Mouse (Mus musculus): ENCODE measurements around the gene Ube2q2. TPM values are rescaled to one million over a fixed set of nuclear protein-coding genes. Genes with fewer than 3 reads are reported as not detected.
"Not testable (repeated sequence)": the region's sequence is repeated elsewhere in the genome, so short reads cannot be mapped to it uniquely, and the experiment has no call there.

Ube2q2 gene
- polyA plus RNA-seq, 1 experiment from 2014 or later, result 34.5 TPM

- no peak overlapping the region for H3K4me2 ChIP-seq
- 83% methylated on average over 4 of the region's 4 CpGs for whole genome bisulfite sequencing
- no peak overlapping the region for H3K9ac ChIP-seq
- no peaks in the 10 kb centered on the region for H3K4me1 ChIP-seq
- H3K27ac ChIP-seq, result no peak overlapping the region
- H3K36me3 ChIP-seq, result peaks cover 15% of the 10 kb centered on the region
- no peaks in the 10 kb centered on the region for H3K9me3 ChIP-seq
- no peak overlapping the region for H3K4me3 ChIP-seq
- no peak for ATAC-seq (ENCODE audit: insufficient number of reproducible peaks, low FRiP score, low TSS enrichment, low read depth)
- H3K27me3 ChIP-seq, result no peaks in the 10 kb centered on the region
Observed at GRCm38 (mm10) chr9:55228149-55228548, 79.5 kb downstream of the Ube2q2 start.

DNA sequence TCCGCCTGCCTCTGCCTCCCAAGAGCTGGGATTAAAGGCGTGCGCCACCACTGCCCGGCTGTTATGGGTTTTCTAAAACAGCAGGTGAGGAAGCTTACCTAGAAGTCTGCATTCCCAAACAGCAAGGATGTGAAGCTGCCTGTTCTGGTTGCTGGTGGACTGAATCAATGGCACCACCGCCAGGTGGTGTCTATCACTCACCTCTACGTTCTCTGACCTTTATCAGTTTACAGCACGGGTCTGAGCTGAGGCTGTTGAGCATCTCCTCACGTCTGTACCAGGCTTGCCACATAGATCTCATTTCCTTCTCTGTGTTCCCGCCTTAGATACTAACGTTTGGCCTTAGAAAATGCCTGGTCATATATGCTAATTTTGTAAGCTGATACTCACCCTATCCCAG is 80.4 kb downstream of the Ube2q2 start:
- no peak for ATAC-seq (ENCODE audit: insufficient number of reproducible peaks, low FRiP score, low TSS enrichment, low read depth)
- Histone ChIP-seq H3K4me3 (no peak overlapping the region), H3K36me3 (peaks cover 8% of the 10 kb centered on the region; the same call in 1 of the 2 replicates), H3K27ac (no peak overlapping the region), H3K9ac (no peak overlapping the region), H3K4me2 (no peak overlapping the region), H3K4me1 (no peaks in the 10 kb centered on the region), H3K9me3 (no peaks in the 10 kb centered on the region), H3K27me3 (no peaks in the 10 kb centered on the region)
- 61% methylated on average over 10 of the region's 10 CpGs for WGBS

GRCm38 (mm10) chr9:55231544-55231943 is 82.9 kb downstream of the Ube2q2 start:
- Histone ChIP-seq H3K4me3 (no peak overlapping the region), H3K4me1 (no peaks in the 10 kb centered on the region), H3K36me3 (no peaks in the 10 kb centered on the region), H3K4me2 (no peak overlapping the region), H3K9me3 (no peaks in the 10 kb centered on the region), H3K27ac (no peak overlapping the region), H3K27me3 (no peaks in the 10 kb centered on the region), H3K9ac (no peak overlapping the region)
- 56% methylated on average over 6 of the region's 6 CpGs for WGBS
- no peak for ATAC-seq (ENCODE audit: insufficient number of reproducible peaks, low FRiP score, low TSS enrichment, low read depth)

GRCm38 (mm10) chr9:55232110-55232509 is 83.5 kb downstream of the Ube2q2 start:
- Histone ChIP-seq H3K9me3 (no peaks in the 10 kb centered on the region), H3K27me3 (no peaks in the 10 kb centered on the region), H3K4me2 (no peak overlapping the region), H3K9ac (no peak overlapping the region), H3K36me3 (no peaks in the 10 kb centered on the region), H3K4me3 (no peak overlapping the region), H3K4me1 (no peaks in the 10 kb centered on the region), H3K27ac (no peak overlapping the region)
- no peak for ATAC-seq (ENCODE audit: insufficient number of reproducible peaks, low FRiP score, low TSS enrichment, low read depth)
- WGBS, result 77% methylated on average over 5 of the region's 5 CpGs

DNA sequence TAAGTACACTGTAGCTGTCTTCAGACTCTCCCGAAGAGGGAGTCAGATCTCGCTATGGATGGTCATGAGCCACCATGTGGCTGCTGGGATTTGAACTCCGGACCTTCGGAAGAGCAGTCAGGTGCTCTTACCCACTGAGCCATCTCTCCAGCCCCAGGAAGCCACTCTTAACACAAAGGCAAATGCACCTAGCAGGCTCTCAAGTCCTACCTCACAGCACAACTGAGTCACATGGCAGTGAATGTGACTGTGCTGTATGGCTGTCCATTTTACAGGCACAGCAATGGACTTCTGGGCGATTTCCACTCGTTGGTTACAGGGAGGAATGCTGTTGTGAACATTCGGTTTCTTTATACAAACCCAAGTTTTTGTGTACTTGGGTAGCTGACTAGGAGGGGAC is 83.9 kb downstream of the Ube2q2 start:
- Histone ChIP-seq H3K4me1 (no peaks in the 10 kb centered on the region), H3K9me3 (no peaks in the 10 kb centered on the region), H3K36me3 (no peaks in the 10 kb centered on the region), H3K27ac (no peak overlapping the region), H3K4me3 (no peak overlapping the region), H3K4me2 (no peak overlapping the region), H3K9ac (no peak overlapping the region), H3K27me3 (no peaks in the 10 kb centered on the region)
- WGBS, result 86% methylated on average over 7 of the region's 7 CpGs
- ATAC-seq (ENCODE audit: insufficient number of reproducible peaks, low FRiP score, low TSS enrichment, low read depth), result no peak

GRCm38 (mm10) chr9:55233076-55233475 is 84.4 kb downstream of the Ube2q2 start:
- H3K9me3 ChIP-seq; H3K36me3 ChIP-seq; H3K9ac ChIP-seq; H3K27me3 ChIP-seq; H3K4me3 ChIP-seq; H3K27ac ChIP-seq; ATAC-seq (ENCODE audit: insufficient number of reproducible peaks, low FRiP score, low TSS enrichment, low read depth); H3K4me2 ChIP-seq; H3K4me1 ChIP-seq: not testable (repeated sequence)
- WGBS, result 69% methylated on average over 11 of the region's 11 CpGs

- Histone ChIP-seq H3K4me1 (no peaks in the 10 kb centered on the region), H3K9me3 (no peaks in the 10 kb centered on the region), H3K4me3 (no peak overlapping the region), H3K27me3 (no peaks in the 10 kb centered on the region), H3K27ac (no peak overlapping the region), H3K9ac (no peak overlapping the region), H3K36me3 (no peaks in the 10 kb centered on the region), H3K4me2 (no peak overlapping the region)
- WGBS, result 69% methylated on average over 13 of the region's 13 CpGs
- no peak for ATAC-seq (ENCODE audit: insufficient number of reproducible peaks, low FRiP score, low TSS enrichment, low read depth)
Observed at GRCm38 (mm10) chr9:55236235-55237165, 87.8 kb downstream of the Ube2q2 start.

GRCm38 (mm10) chr9:55240852-55241251 is 92.2 kb downstream of the Ube2q2 start:
- no peaks in the 10 kb centered on the region for H3K27me3 ChIP-seq
- WGBS, result 88% methylated on average over 5 of the region's 5 CpGs
- H3K4me1 ChIP-seq, result no peaks in the 10 kb centered on the region
- H3K9ac ChIP-seq, result no peak overlapping the region
- H3K36me3 ChIP-seq, result no peaks in the 10 kb centered on the region
- no peak overlapping the region for H3K4me2 ChIP-seq
- H3K27ac ChIP-seq, result no peak overlapping the region
- no peaks in the 10 kb centered on the region for H3K9me3 ChIP-seq
- no peak for ATAC-seq (ENCODE audit: insufficient number of reproducible peaks, low FRiP score, low TSS enrichment, low read depth)
- no peak overlapping the region for H3K4me3 ChIP-seq

DNA sequence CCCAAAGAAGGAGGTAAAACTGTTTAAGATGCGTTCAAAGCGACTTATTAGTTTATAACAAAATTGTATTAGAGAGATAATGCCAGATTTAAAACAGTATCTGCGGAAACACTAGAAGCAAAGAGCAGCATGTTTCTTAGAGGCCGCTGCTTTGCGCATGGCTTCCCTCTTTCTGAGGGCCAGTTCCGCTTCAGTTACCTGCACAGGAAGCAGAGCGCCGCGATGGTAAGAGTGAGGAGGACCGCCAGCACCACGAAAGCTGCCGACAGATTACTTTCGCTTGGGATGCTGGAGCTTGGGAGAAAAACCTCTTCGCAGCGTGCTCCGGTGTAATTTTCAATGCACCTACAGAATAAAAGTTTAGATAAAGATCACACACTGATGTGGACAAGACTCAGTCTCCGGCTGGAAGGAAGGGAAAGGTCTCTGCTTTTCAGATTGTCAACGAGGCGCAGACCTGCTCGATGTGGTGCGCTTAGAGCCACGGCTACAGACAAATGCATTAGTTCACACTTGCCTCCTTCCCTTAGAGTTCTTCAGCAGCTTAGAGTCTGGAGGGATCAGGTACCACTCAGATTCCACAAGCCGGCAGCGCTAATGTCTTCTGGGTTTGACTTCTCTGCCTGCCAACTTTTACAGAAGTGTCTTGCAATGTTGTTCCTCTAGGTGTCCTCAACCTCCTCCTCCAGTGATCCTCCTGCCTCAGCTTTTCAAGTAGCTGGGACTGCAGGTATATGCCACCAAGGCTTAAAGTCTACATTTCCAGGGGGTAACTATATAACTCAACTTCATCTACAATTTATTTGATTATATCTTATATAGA is 93.4 kb downstream of the Ube2q2 start:
- 42% methylated on average over 24 of the region's 24 CpGs for WGBS
- Histone ChIP-seq H3K4me3 (peak overlapping the region; percentile 11), H3K4me1 (no peaks in the 10 kb centered on the region), H3K9me3 (no peaks in the 10 kb centered on the region), H3K36me3 (no peaks in the 10 kb centered on the region), H3K27ac (no peak overlapping the region), H3K4me2 (peak overlapping the region; percentile 8), H3K27me3 (no peaks in the 10 kb centered on the region), H3K9ac (no peak overlapping the region)
- no peak for ATAC-seq (ENCODE audit: insufficient number of reproducible peaks, low FRiP score, low TSS enrichment, low read depth)

- 54% methylated on average over 3 of the region's 3 CpGs for WGBS
- Histone ChIP-seq H3K36me3 (no peaks in the 10 kb centered on the region), H3K9me3 (no peaks in the 10 kb centered on the region), H3K27ac (no peak overlapping the region), H3K4me1 (no peaks in the 10 kb centered on the region), H3K4me3 (no peak overlapping the region), H3K27me3 (no peaks in the 10 kb centered on the region), H3K4me2 (no peak overlapping the region), H3K9ac (no peak overlapping the region)
- ATAC-seq (ENCODE audit: insufficient number of reproducible peaks, low FRiP score, low TSS enrichment, low read depth), result no peak
Observed at GRCm38 (mm10) chr9:55243280-55243679, 94.6 kb downstream of the Ube2q2 start.

DNA sequence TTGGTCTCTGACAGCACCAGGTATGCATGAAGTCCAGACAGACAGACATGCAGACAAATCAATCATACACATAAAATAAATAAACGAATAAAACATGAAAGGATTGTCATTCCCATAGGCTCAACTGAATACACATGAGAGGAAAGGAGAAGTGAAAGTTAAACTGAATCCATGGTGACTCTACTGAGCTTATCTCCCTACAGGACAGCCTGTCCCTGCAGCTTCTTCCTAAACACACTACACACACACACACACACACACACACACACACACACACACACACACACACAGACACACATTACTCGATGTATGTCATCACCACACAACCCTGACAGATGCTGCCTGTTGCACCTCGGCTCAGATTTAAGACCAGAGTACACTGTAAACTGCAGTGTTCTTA is 95.4 kb downstream of the Ube2q2 start:
- Histone ChIP-seq H3K4me3 (no peak overlapping the region), H3K36me3 (no peaks in the 10 kb centered on the region), H3K27me3 (no peaks in the 10 kb centered on the region), H3K9me3 (no peaks in the 10 kb centered on the region), H3K4me1 (no peaks in the 10 kb centered on the region), H3K9ac (no peak overlapping the region), H3K4me2 (no peak overlapping the region), H3K27ac (no peak overlapping the region)
- 63% methylated on average over 3 of the region's 3 CpGs for WGBS
- ATAC-seq (ENCODE audit: insufficient number of reproducible peaks, low FRiP score, low TSS enrichment, low read depth), result no peak

Data from limb, embryonic 15.5 days (tissue).